Mouse (Mus musculus): ENCODE data around the gene Gdpd5. TPM values are rescaled to one million over a fixed set of nuclear protein-coding genes. Genes with fewer than 3 reads are reported as not detected.
A peak's percentile ranks its signal among the peaks of the same experiment; 100 is the strongest.

The Gdpd5 gene
- polyA plus RNA-seq, 1 experiment from 2014 or later, result 1.3 TPM

GRCm38 (mm10) chr7:99447323-99447722, 66.1 kb downstream of the Gdpd5 start:
- Histone ChIP-seq H3K27me3 (no peaks in the 10 kb centered on the region), H3K9ac (no peak overlapping the region), H3K9me3 (replicated peaks) (no peaks in the 10 kb centered on the region), H3K4me1 (replicated peaks) (no peaks in the 10 kb centered on the region), H3K27ac (no peak overlapping the region), H3K4me3 (replicated peaks) (no peak overlapping the region), H3K4me2 (no peak overlapping the region), H3K36me3 (no peaks in the 10 kb centered on the region)
- 65% methylated on average over 5 of the region's 5 CpGs for WGBS (ENCODE audit: insufficient replicate concordance)
- ATAC-seq (ENCODE audit: low read depth) (no peak), DNase-seq (no peak)

- 52% methylated on average over 5 of the region's 5 CpGs for WGBS (ENCODE audit: insufficient replicate concordance)
- no peak overlapping the region for H3K4me2 ChIP-seq
- no peaks in the 10 kb centered on the region for H3K27me3 ChIP-seq
- no peaks in the 10 kb centered on the region for H3K36me3 ChIP-seq
- no peak for DNase-seq
- H3K4me1 ChIP-seq (replicated peaks), result no peaks in the 10 kb centered on the region
- no peak overlapping the region for H3K27ac ChIP-seq
- no peak overlapping the region for H3K9ac ChIP-seq
- H3K9me3 ChIP-seq (replicated peaks), result no peaks in the 10 kb centered on the region
- ATAC-seq (ENCODE audit: low read depth), result no peak
- no peak overlapping the region for H3K4me3 ChIP-seq (replicated peaks)
These were observed 67.4 kb downstream of the Gdpd5 start for GRCm38 (mm10) chr7:99448619-99449018.

DNA sequence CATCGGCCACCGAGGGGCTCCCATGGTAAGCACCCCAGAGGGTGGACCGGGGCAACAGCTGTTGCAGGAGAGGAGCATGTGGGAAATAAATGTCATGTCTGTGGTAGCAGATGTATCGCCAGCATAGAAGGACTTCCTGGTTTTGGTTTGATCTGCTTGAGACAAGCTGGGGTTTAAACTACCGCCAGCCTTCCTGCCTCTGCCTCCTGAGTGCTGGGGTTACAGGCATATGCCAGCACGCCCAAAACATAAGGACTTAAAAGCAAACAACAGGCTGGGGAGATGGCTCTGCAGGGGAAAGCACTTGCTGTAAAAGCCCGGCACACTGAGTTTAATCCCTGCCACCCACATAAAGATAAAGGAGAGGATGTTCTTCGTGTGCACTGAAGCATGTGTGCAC, 67.8 kb downstream of the Gdpd5 start:
- no peak overlapping the region for H3K27ac ChIP-seq
- no peaks in the 10 kb centered on the region for H3K36me3 ChIP-seq
- ATAC-seq (ENCODE audit: low read depth), result no peak
- no peak for DNase-seq
- no peak overlapping the region for H3K4me3 ChIP-seq (replicated peaks)
- no peaks in the 10 kb centered on the region for H3K4me1 ChIP-seq (replicated peaks)
- H3K4me2 ChIP-seq, result no peak overlapping the region
- H3K9me3 ChIP-seq (replicated peaks), result no peaks in the 10 kb centered on the region
- H3K27me3 ChIP-seq, result no peaks in the 10 kb centered on the region
- WGBS (ENCODE audit: insufficient replicate concordance), result 25% methylated on average over 8 of the region's 8 CpGs
- no peak overlapping the region for H3K9ac ChIP-seq

GRCm38 (mm10) chr7:99449751-99450150, 68.5 kb downstream of the Gdpd5 start:
- 47% methylated on average over 3 of the region's 3 CpGs for WGBS (ENCODE audit: insufficient replicate concordance)
- no peak for ATAC-seq (ENCODE audit: low read depth)

GRCm38 (mm10) chr7:99450703-99451102, 69.5 kb downstream of the Gdpd5 start:
- H3K36me3 ChIP-seq, result no peaks in the 10 kb centered on the region
- H3K9ac ChIP-seq, result no peak overlapping the region
- no peaks in the 10 kb centered on the region for H3K4me1 ChIP-seq (replicated peaks)
- H3K4me3 ChIP-seq (replicated peaks), result no peak overlapping the region
- peak; percentile 50 for DNase-seq
- H3K27ac ChIP-seq, result no peak overlapping the region
- no peaks in the 10 kb centered on the region for H3K27me3 ChIP-seq
- no peaks in the 10 kb centered on the region for H3K9me3 ChIP-seq (replicated peaks)
- H3K4me2 ChIP-seq, result no peak overlapping the region
- 3% methylated on average over 3 of the region's 3 CpGs for WGBS (ENCODE audit: insufficient replicate concordance)
- ATAC-seq (ENCODE audit: low read depth), result no peak

More at GRCm38 (mm10) chr7:99449751-99450150, 68.5 kb downstream of the Gdpd5 start:
- Histone ChIP-seq H3K4me3 (replicated peaks) (no peak overlapping the region), H3K4me1 (replicated peaks) (no peaks in the 10 kb centered on the region), H3K27ac (no peak overlapping the region), H3K9me3 (replicated peaks) (no peaks in the 10 kb centered on the region), H3K9ac (no peak overlapping the region), H3K36me3 (no peaks in the 10 kb centered on the region), H3K4me2 (no peak overlapping the region), H3K27me3 (no peaks in the 10 kb centered on the region)
- no peak for DNase-seq

- H3K36me3 ChIP-seq, result no peaks in the 10 kb centered on the region
- H3K9me3 ChIP-seq (replicated peaks), result no peaks in the 10 kb centered on the region
- H3K9ac ChIP-seq, result no peak overlapping the region
- ATAC-seq (ENCODE audit: low read depth) (no peak), DNase-seq (no peak)
- H3K4me1 ChIP-seq (replicated peaks), result no peaks in the 10 kb centered on the region
- H3K4me2 ChIP-seq, result no peak overlapping the region
- H3K4me3 ChIP-seq (replicated peaks), result no peak overlapping the region
- 58% methylated on average over 7 of the region's 7 CpGs for WGBS (ENCODE audit: insufficient replicate concordance)
- 0 out of 2 replicates have a peak, but pooled peaks cover 5% of the 10 kb centered on the region for H3K27me3 ChIP-seq
- H3K27ac ChIP-seq, result no peak overlapping the region
These were observed 71.6 kb downstream of the Gdpd5 start for GRCm38 (mm10) chr7:99452859-99453258.

- Histone ChIP-seq H3K27ac (no peak overlapping the region), H3K27me3 (0 out of 2 replicates have a peak, but pooled peaks cover 5% of the 10 kb centered on the region), H3K9me3 (replicated peaks) (no peaks in the 10 kb centered on the region), H3K4me3 (replicated peaks) (no peak overlapping the region), H3K36me3 (no peaks in the 10 kb centered on the region), H3K9ac (no peak overlapping the region), H3K4me2 (no peak overlapping the region), H3K4me1 (replicated peaks) (no peaks in the 10 kb centered on the region)
- DNase-seq (no peak), ATAC-seq (ENCODE audit: low read depth) (no peak)
- 44% methylated on average over 4 of the region's 4 CpGs for WGBS (ENCODE audit: insufficient replicate concordance)
These were observed 72.8 kb downstream of the Gdpd5 start for GRCm38 (mm10) chr7:99454044-99454443.

DNA sequence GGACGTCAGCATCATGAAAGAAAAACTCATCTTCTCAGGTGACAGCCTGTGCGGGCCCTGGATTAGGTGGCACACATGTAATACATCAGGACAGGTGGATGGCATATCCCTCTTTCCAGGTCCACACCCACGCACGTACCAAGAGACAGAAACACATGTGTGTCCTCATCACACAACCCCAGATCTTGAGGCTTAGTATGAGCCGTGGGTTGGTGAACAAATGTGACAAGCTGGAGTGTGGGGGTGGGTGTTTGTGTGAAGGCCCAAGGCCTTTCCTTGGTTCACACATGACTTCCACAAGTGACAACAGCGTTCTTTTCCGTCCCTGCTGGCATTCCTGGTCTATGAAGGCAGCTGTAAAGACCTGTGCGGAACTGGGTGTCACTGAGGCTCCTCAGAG, 77.6 kb downstream of the Gdpd5 start:
- 72% methylated on average over 8 of the region's 8 CpGs for WGBS (ENCODE audit: insufficient replicate concordance)
- no peak for DNase-seq
- no peak overlapping the region for H3K27ac ChIP-seq
- H3K4me3 ChIP-seq (replicated peaks), result no peak overlapping the region
- no peak for ATAC-seq (ENCODE audit: low read depth)
- no peaks in the 10 kb centered on the region for H3K9me3 ChIP-seq (replicated peaks)
- H3K36me3 ChIP-seq, result no peaks in the 10 kb centered on the region
- no peak overlapping the region for H3K4me2 ChIP-seq
- 0 out of 2 replicates have a peak, but pooled peaks cover 5% of the 10 kb centered on the region for H3K27me3 ChIP-seq
- H3K9ac ChIP-seq, result no peak overlapping the region
- no peaks in the 10 kb centered on the region for H3K4me1 ChIP-seq (replicated peaks)

GRCm38 (mm10) chr7:99459888-99460652, 78.9 kb downstream of the Gdpd5 start:
- Histone ChIP-seq H3K27ac (no peak overlapping the region), H3K4me3 (replicated peaks) (no peak overlapping the region), H3K4me2 (no peak overlapping the region), H3K36me3 (no peaks in the 10 kb centered on the region), H3K27me3 (peaks cover 8% of the 10 kb centered on the region; the same call in 1 of the 2 replicates), H3K4me1 (replicated peaks) (no peaks in the 10 kb centered on the region), H3K9ac (no peak overlapping the region), H3K9me3 (replicated peaks) (no peaks in the 10 kb centered on the region)
- DNase-seq (no peak), ATAC-seq (ENCODE audit: low read depth) (no peak)
- WGBS (ENCODE audit: insufficient replicate concordance), result 71% methylated on average over 15 of the region's 15 CpGs

DNA sequence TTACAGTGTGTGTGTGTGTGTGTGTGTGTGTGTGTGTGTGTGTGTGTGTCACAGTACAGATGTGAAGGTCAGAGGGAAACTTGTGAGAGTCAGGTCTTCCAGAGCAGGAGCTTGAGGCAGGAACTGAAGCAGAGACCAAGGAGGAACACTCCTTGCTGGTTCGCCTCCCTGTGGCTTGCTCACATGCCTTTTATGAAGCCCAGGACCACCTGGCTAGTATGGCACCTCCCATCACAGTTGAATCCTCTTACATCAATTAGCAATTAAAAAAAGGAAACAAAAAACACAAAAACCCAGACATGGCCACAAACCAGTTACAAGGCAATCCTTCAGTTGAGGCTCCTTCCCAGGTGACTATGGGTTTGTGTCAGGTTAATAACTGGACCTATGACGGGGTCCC, 81.9 kb downstream of the Gdpd5 start:
- Histone ChIP-seq H3K4me1 (replicated peaks) (peaks cover 10% of the 10 kb centered on the region), H3K27ac (no peak overlapping the region), H3K9me3 (replicated peaks) (no peaks in the 10 kb centered on the region), H3K4me2 (no peak overlapping the region), H3K4me3 (replicated peaks) (no peak overlapping the region), H3K27me3 (peaks cover 31% of the 10 kb centered on the region), H3K9ac (no peak overlapping the region), H3K36me3 (no peaks in the 10 kb centered on the region)
- DNase-seq (no peak), ATAC-seq (ENCODE audit: low read depth) (no peak)
- 50% methylated on average over 2 of the region's 2 CpGs for WGBS (ENCODE audit: insufficient replicate concordance)

- no peak for ATAC-seq (ENCODE audit: low read depth)
- Histone ChIP-seq H3K27me3 (peaks cover 57% of the 10 kb centered on the region), H3K4me3 (replicated peaks) (no peak within 1 kb of the TSS), H3K4me1 (replicated peaks) (peaks cover 29% of the 10 kb centered on the region), H3K27ac (no peak within 1 kb of the TSS), H3K9me3 (replicated peaks) (no peaks in the 10 kb centered on the region), H3K36me3 (no peaks in the 10 kb centered on the region), H3K9ac (no peak within 1 kb of the TSS), H3K4me2 (no peak within 1 kb of the TSS)
- DNase-seq, result no peak
- WGBS (ENCODE audit: insufficient replicate concordance), result 36% methylated on average over 8 of the region's 8 CpGs
These were observed 84.6 kb downstream of the Gdpd5 start, which contains the start of gene Klhl35 for GRCm38 (mm10) chr7:99465811-99466210. Klhl35 (plus strand) TSS chr7:99466004.

GRCm38 (mm10) chr7:99467916-99468282, 86.7 kb downstream of the Gdpd5 start:
- peaks cover 37% of the 10 kb centered on the region for H3K4me1 ChIP-seq (replicated peaks)
- peaks cover 57% of the 10 kb centered on the region for H3K27me3 ChIP-seq
- ATAC-seq (ENCODE audit: low read depth) (peak; percentile 13), DNase-seq (no peak)
- no peaks in the 10 kb centered on the region for H3K9me3 ChIP-seq (replicated peaks)
- peak overlapping the region; percentile 73 for H3K27ac ChIP-seq
- peaks cover 10% of the 10 kb centered on the region for H3K36me3 ChIP-seq
- WGBS (ENCODE audit: insufficient replicate concordance), result 4% methylated on average over 11 of the region's 11 CpGs
- peak overlapping the region; percentile 57 for H3K4me3 ChIP-seq (replicated peaks)
- H3K9ac ChIP-seq, result peak overlapping the region; percentile 53
- peak overlapping the region; percentile 76 for H3K4me2 ChIP-seq
